Mouse (Mus musculus) MEL (cell line): ENCODE results near the gene Sh3rf3.

Source experiments
- CTCF ChIP-seq, 3 experiments: IDR thresholded peaks in 2 of 3; conservative IDR thresholded peaks in 1 of 3; 2 replicates each; pipeline ENCODE4 v1.5.1; 2011 to 2012; ENCODE audit warnings: low read length in 3 of 3, low read depth in 2 of 3, mild to moderate bottlenecking in 2 of 3, improper control_type of control experiment in 1 of 3, inconsistent platforms in 1 of 3, mixed read lengths in 1 of 3, moderate library complexity in 1 of 3; ENCODE audit not compliant: control insufficient read depth in 1 of 3, insufficient read depth in 1 of 3, poor library complexity in 1 of 3, severe bottlenecking in 1 of 3
- ELF1 ChIP-seq: IDR thresholded peaks from 2 replicates; pipeline ENCODE4 v1.6.1; 2014; ENCODE audit warnings: low read depth, mild to moderate bottlenecking, inconsistent platforms, low read length, improper control_type of control experiment, moderate library complexity
- EP300 ChIP-seq, 2 experiments: IDR thresholded peaks; 2 replicates each; pipeline ENCODE4 v1.6.1; 2011; ENCODE audit warnings: improper control_type of control experiment in 2 of 2, low read length in 2 of 2, low read depth in 1 of 2, mild to moderate bottlenecking in 1 of 2
- JUND ChIP-seq: IDR thresholded peaks from 2 replicates; pipeline ENCODE4 v1.6.1; 2011; ENCODE audit warnings: low read depth, mild to moderate bottlenecking, improper control_type of control experiment, low read length
- MAFK ChIP-seq: IDR thresholded peaks from 2 replicates; pipeline ENCODE4 v1.6.1; 2011; ENCODE audit warnings: low read depth, mild to moderate bottlenecking, low read length, improper control_type of control experiment, borderline replicate concordance
- NELFE ChIP-seq: IDR thresholded peaks from 2 replicates; pipeline ENCODE4 v1.6.1; 2011; ENCODE audit warnings: low read depth, low read length, improper control_type of control experiment
- POLR2A ChIP-seq, 2 experiments: IDR thresholded peaks; 2 replicates each; pipeline ENCODE4 v1.6.1; 2011 to 2012; ENCODE audit warnings: low read length in 2 of 2, mild to moderate bottlenecking in 2 of 2, control low read depth in 1 of 2, improper control_type of control experiment in 1 of 2, low read depth in 1 of 2, moderate library complexity in 1 of 2; ENCODE audit not compliant: control insufficient read depth in 1 of 2, insufficient read depth in 1 of 2, poor library complexity in 1 of 2
- POLR2AphosphoS2 ChIP-seq: IDR thresholded peaks from 2 replicates; pipeline ENCODE4 v1.6.1; 2011; ENCODE audit warnings: low read length, improper control_type of control experiment
- POLR2AphosphoS5 ChIP-seq: IDR thresholded peaks from 2 replicates; pipeline ENCODE4 v1.6.1; 2012; ENCODE audit warnings: low read depth, borderline replicate concordance, mild to moderate bottlenecking, inconsistent platforms, low read length, moderate library complexity, mixed read lengths
- RAD21 ChIP-seq: IDR thresholded peaks from 2 replicates; pipeline ENCODE4 v1.6.1; 2011; ENCODE audit warnings: mild to moderate bottlenecking, low read depth, low read length, improper control_type of control experiment
- TCF12 ChIP-seq: IDR thresholded peaks from 2 replicates; pipeline ENCODE4 v1.6.1; 2014; ENCODE audit warnings: low read depth, mild to moderate bottlenecking, inconsistent platforms, low read length, improper control_type of control experiment, moderate library complexity
- USF1 ChIP-seq: IDR thresholded peaks from 2 replicates; pipeline ENCODE4 v1.6.1; 2014; ENCODE audit warnings: low read depth, mild to moderate bottlenecking, inconsistent platforms, low read length, improper control_type of control experiment, moderate library complexity
- ZNF384 ChIP-seq: IDR thresholded peaks from 2 replicates; pipeline ENCODE4 v1.6.1; 2012; ENCODE audit warnings: low read depth, mild to moderate bottlenecking, inconsistent platforms, low read length, improper control_type of control experiment

DNA sequence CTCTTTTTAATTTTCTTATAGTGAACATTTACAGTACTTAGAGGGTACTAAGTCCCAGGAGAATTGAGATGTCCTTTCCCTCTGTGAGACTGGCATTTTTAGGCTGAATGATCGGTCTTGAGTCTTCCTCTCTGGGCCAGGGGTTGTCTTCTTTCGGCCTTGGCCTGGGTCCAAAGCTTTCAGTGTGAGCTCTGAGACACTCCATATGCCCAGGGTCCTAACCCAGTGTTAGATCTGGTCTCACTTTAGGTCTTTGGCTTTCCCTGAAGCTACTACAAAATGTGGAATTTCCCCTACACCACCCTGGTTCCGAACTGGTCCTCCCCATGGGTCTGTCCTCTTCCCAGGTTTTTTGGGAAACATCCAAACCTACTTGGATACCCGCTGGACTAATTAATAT is 155.1 kb downstream of the Sh3rf3 start:
- TF ChIP-seq CTCF (IDR thresholded peaks at IDR 0.05 in 2 of 3, conservative IDR thresholded peaks at IDR 0.05 in 1 of 3; ENCODE audit: control insufficient read depth in 1 of 3, insufficient read depth in 1 of 3, low read depth in 2 of 3, low read length in 3 of 3, poor library complexity in 1 of 3, severe bottlenecking in 1 of 3) (no peak), USF1 (no peak), MAFK (no peak), ZNF384 (no peak), JUND (no peak), EP300 (IDR thresholded peaks at IDR 0.05; ENCODE audit: low read depth in 1 of 2, low read length in 2 of 2) (no peak), RAD21 (no peak), POLR2A (IDR thresholded peaks at IDR 0.05; ENCODE audit: control insufficient read depth in 1 of 2, insufficient read depth in 1 of 2, low read depth in 1 of 2, low read length in 2 of 2, poor library complexity in 1 of 2) (no peak), ELF1 (no peak), NELFE (no peak), POLR2AphosphoS5 (no peak), POLR2AphosphoS2 (no peak), TCF12 (no peak)
